Mouse (Mus musculus) cerebellum, adult 9-11 months (tissue): ENCODE results near the gene Tia1.
A peak's percentile ranks its signal among the peaks of the same experiment; 100 is the strongest.

Experiments used
- DNase-seq: peaks from one replicate; pipeline ENCODE4 v3.0.0; 2022

The Tia1 gene

GRCm38 (mm10) chr6:86438272-86439118, 34.5 kb downstream of the Tia1 start, which contains the start of gene C87436:
C87436 (plus strand) TSS chr6:86438374.
- DNase-seq = peak; percentile 95

- DNase-seq = no peak
Measured at GRCm38 (mm10) chr6:86439119-86439496, 35.1 kb downstream of the Tia1 start.

GRCm38 (mm10) chr6:86439531-86439930, 35.5 kb downstream of the Tia1 start:
- DNase-seq = no peak

GRCm38 (mm10) chr6:86441571-86441970, 37.6 kb downstream of the Tia1 start:
- DNase-seq = no peak

DNA sequence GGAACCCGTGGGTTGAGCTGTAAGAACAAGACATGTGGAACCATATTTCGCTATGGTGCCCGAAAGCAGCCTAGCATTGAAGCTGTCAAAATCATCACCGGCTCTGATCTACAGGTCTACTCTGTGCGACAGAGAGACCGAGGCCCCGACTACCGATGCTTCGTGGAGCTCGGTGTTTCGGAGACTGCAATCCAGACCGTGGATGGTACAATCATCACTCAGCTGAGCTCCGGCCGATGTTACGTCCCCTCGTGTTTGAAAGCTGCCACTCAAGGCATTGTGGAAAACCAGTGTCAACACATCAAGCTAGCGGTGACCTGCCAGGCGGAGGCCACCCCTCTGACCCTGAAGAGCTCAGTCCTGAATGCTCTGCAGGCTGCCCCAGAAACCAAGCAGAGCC, 41.5 kb downstream of the Tia1 start:
- DNase-seq = no peak

- no peak for DNase-seq
Measured at GRCm38 (mm10) chr6:86446927-86447568, 43.0 kb downstream of the Tia1 start.

DNA sequence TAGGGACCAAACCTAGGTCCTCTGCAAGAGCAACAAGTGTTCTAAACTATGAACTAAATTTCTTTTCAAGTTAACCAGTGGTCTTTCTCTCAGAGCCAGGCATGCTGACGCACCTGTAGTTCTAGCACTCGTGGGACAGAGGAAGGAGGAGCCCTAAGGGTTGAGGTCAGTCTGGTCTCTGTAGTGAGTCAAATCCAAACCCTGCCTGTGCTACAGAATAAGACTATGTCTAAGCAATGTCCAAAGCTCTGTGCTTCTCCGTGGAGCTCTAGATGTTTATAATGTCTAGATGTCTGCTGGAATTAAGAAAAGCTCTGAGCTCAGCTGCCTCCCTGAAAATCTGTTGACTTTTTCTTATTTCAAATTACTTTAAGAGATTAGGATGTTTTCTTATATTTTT, 52.7 kb downstream of the Tia1 start:
- no peak for DNase-seq

- no peak for DNase-seq
Measured at GRCm38 (mm10) chr6:86463079-86463478, 59.1 kb downstream of the Tia1 start.

DNA sequence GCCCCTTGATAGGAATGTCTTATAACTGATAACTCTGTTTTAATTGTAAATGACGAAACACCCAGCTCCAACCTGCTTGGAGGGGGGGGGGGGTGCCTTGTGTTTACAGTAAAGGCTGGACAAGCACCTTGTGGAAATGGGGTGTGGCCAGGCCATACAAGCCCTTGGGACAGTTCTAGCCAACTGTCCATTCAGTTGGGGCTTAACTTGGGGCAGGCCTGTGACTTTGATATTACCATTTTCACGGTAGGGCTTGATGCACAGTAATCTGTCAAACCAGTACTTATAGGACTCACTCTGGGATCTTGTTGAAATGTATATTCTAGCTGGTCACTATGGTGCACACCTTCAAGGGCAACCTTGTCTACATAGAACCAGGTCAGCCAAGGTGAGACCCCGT, 67.3 kb downstream of the Tia1 start:
- DNase-seq = no peak

- no peak for DNase-seq
Measured at GRCm38 (mm10) chr6:86471760-86472099, 67.7 kb downstream of the Tia1 start.

DNA sequence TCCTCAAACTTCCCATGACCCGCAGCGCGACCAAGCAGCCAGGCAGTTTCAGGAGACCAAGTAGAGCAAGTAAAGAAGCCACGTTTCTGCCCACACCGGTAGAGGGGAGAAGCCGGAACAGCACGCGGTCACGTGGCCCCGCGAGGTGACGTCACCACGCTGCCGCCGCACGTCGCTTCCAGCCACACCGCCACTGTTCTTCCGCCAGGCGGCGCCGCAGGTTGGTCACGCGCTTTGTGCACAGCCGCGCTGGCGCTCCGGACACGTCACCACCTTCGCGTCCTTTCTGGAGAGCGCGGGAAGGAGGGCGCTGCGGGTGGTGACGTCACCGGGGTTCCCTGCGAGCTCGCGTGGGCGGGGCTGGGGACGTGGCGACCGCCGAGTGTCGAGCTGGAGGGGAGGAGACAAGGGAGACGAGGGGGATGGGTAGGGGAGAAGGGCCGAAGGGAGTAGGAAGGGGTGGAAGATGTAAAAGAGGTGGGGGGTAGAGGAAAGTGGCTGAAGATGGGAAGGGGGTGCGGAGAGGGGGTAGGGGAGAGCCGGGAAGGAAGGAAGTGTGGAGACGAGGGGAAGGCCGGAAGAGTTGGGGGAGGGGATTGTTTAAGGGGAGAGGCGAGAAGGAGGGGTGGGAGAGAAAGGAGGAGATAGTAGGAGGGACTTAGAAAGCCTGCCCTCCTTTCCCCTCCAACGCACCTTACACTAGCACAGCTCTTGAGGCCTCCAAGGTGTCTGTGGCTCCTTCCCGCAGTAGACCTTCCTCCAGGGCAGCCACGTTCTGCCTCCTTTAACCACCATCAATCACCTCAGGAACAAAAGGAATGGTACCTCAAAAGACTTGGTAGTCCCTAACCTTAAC, 68.3 kb downstream of the Tia1 start:
- DNase-seq = peak; percentile 100

GRCm38 (mm10) chr6:86473077-86473476, 69.1 kb downstream of the Tia1 start:
- no peak for DNase-seq

DNA sequence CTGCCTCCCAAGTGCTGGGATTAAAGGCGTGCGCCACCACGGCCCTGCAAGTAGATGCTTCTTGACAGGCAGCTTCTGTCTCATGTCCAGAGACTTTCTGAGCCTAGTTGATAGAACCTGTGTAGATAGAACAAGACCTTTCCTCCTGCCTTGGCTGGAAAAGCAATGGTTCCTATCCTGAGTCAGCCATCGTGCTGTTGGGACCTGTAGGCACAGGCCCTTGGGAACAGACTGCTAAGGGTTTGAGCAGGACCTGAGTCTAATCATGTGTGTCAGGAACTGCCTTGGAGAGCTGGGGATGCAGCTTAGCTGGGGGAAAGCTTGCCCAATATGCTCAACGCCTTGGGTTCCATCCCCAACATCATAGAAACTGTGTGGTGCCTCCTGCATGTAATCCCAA, 70.1 kb downstream of the Tia1 start:
- DNase-seq = no peak

- DNase-seq = no peak
Measured at GRCm38 (mm10) chr6:86474646-86475181, 70.7 kb downstream of the Tia1 start.

DNA sequence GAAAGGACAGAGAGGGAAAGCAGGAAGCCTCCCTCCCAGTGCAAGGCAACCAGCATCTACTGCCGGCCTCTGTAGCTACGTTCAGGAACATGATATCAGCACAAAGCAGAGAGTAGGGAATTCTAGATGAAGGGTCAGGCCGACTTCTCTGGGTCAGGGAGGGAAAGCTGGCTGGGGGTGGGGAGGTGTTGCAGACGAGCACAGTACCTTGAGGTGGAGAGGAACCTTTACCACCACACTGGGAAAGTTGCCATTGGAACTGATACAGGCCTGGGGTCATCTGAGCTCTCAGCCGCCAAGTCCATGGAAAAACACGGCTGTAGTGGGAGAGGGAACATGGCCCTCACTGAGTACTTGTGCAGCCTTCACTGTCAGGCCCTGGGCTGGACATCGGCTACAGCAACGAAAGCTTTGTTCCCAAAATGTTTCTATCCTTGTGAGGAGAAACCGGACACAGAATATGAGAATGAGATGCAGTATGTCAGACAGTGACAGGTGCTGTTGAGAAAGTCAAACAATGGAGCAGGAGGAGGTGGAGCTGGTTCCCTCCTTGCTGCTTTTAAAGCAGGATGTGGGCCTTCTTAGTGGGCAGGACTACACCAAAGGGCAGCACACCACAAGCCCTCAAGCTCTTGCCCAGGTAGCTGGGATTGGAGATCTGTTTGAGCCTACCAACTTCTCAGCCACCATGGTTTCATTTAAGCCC, 71.6 kb downstream of the Tia1 start:
- no peak for DNase-seq

GRCm38 (mm10) chr6:86476931-86477330, 72.9 kb downstream of the Tia1 start:
- DNase-seq = no peak

DNA sequence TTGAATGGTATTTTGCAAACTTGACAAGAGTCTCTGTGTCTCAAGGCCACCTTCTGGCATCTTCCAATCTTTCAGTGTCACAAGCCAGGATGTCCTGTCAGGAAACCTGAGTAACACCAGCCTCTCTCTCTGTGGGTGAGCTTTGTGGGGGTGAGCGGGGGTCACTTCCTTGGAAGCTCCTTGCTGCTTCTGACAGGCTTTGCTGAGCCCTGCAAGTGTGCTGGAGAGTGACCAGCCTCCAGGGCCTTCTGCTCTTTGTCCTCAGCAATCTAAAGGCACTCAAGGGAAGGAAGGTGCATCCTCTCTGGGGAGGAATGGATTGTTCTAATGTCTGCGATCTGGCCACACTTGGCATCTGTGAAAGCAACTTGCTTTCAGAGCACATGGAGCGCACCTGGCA, 75.3 kb downstream of the Tia1 start:
- DNase-seq = peak; percentile 50

- no peak for DNase-seq
Measured at GRCm38 (mm10) chr6:86479816-86480188, 75.8 kb downstream of the Tia1 start.

GRCm38 (mm10) chr6:86480189-86480831, 76.3 kb downstream of the Tia1 start:
- peak; percentile 63 for DNase-seq

- DNase-seq = no peak
Measured at GRCm38 (mm10) chr6:86481871-86482270, 77.9 kb downstream of the Tia1 start.
